Mouse (Mus musculus): ENCODE results near the gene Olfr76. TPM values are rescaled to one million over a fixed set of nuclear protein-coding genes. Genes with fewer than 3 reads are reported as not detected.
"Not testable (repeated sequence)": the region's sequence is repeated elsewhere in the genome, so short reads cannot be mapped to it uniquely, and the experiment has no call there.

Gene Olfr76
- not detected in 2 replicates for polyA plus RNA-seq (2016; fragmentation: Nextera tagmentation; extraction: Ambion mirVana)

DNA sequence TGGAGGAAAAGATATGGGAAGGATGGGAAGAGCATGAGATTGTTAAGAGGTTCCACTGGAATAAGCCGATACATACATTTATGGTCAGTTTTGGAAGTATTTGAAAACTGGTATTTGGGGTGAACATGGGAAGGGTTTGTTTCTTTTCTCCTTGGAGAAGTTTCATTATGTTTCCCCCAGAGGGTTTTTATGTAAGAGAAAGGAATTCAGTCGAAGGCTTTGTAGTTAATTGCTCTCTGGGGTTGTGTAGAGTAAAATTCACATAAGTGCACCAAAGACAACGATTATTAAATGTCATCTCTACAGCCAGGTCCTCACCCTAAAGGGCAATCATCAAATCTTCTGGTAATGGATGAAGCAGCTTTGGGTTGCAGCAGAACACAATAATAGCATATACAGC lies at the start of gene Olfr76:
Gene Olfr76 (minus strand): TSS at position 101 of the 400 bp plus-strand sequence.
- H3K4me3 ChIP-seq (replicated peaks), result no peak within 1 kb of the TSS
- H3K4me2 ChIP-seq, result no peak within 1 kb of the TSS
- H3K27ac ChIP-seq, result no peak within 1 kb of the TSS
- no peaks in the 10 kb centered on the region for H3K4me1 ChIP-seq (replicated peaks)
- WGBS, result 76% methylated on average over 3 of the region's 3 CpGs
- no peaks in the 10 kb centered on the region for H3K27me3 ChIP-seq
- H3K9me3 ChIP-seq, result no peaks in the 10 kb centered on the region
- H3K36me3 ChIP-seq, result no peaks in the 10 kb centered on the region
- ATAC-seq (ENCODE audit: insufficient number of reproducible peaks, insufficient read depth, low FRiP score, low TSS enrichment, low read depth), result no peak
- no peak within 1 kb of the TSS for H3K9ac ChIP-seq (replicated peaks)

DNA sequence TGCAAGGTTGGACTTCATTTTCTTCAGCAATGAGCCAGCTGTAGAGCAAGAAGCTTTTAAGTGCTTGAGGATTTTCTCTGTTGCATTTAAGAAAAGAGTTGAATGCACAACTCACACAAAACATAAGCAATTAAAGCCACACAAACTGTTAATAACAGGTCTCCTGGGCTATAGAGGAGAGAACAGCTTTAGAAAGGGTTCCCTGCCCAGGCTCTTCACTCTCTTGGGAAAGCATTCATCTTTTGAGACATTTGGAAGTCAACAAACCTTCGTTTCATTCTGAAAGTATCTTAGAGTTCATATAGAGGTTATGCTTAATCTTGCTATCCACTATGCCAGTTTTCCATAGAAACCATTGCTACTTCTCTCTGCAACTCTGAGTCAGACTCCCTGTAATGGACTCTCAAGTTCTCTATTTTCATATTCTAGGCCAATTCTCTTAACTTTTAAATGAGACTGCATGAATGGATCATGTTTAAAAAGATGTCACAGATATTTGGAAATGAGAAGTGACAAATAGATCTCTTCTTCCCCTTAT lies 47.1 kb upstream of the Olfr76 start, which contains the start of gene Olfr1555-ps1:
Gene Olfr1555-ps1 (minus strand): TSS at position 51 of the 538 bp plus-strand sequence.
- not testable (repeated sequence) for H3K4me3 ChIP-seq (replicated peaks); H3K4me2 ChIP-seq; H3K4me1 ChIP-seq (replicated peaks); H3K9me3 ChIP-seq; H3K27me3 ChIP-seq; H3K9ac ChIP-seq (replicated peaks); H3K36me3 ChIP-seq; H3K27ac ChIP-seq; ATAC-seq (ENCODE audit: insufficient number of reproducible peaks, insufficient read depth, low FRiP score, low TSS enrichment, low read depth)
- WGBS, result 54% methylated on average over 1 of the region's 1 CpGs

DNA sequence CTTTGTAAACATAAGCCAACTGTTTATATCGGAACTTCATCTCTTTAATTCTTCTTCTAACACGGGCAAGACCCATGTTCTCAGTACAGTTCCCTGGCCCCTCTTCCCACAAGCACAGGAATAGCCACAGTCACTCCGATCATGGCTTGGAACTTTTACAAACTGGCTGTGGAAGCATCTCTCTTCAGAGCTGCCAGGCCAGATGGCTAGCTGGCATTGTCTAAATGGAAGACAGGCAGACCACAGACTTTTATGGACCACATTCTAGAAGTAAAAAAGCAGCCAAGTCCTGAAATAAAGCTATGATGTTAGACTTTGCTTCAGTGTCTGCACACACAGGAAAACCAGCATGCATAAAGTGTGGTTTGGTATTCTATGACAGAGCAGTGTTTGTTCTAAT lies 22.4 kb upstream of the Olfr76 start:
- no peak overlapping the region for H3K27ac ChIP-seq
- H3K9ac ChIP-seq (replicated peaks), result no peak overlapping the region
- 84% methylated on average over 3 of the region's 3 CpGs for WGBS
- no peak for ATAC-seq (ENCODE audit: insufficient number of reproducible peaks, insufficient read depth, low FRiP score, low TSS enrichment, low read depth)
- no peaks in the 10 kb centered on the region for H3K4me1 ChIP-seq (replicated peaks)
- no peaks in the 10 kb centered on the region for H3K27me3 ChIP-seq
- no peak overlapping the region for H3K4me2 ChIP-seq
- no peaks in the 10 kb centered on the region for H3K36me3 ChIP-seq
- H3K9me3 ChIP-seq, result no peaks in the 10 kb centered on the region
- H3K4me3 ChIP-seq (replicated peaks), result no peak overlapping the region

DNA sequence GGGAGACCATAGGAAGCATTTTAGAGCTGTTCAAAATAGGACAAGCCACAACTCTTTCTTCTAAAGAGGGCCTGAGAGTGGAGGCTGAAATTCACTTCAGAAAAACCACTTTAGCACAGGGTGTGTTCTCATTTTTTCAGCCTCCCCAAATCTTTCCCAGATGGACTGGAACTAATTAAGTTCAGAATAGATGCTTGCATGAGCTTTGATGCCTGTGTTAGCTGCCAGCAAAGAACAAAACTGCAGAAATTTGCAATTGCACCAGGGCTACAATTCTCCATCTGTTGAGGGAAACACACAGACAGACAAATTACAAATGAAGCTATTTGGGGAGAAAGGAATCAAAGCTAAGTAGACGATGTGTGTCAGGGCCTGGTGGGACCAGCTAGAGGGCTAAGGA lies 20.4 kb upstream of the Olfr76 start:
- H3K4me3 ChIP-seq (replicated peaks), result no peak overlapping the region
- H3K4me1 ChIP-seq (replicated peaks), result no peaks in the 10 kb centered on the region
- no peaks in the 10 kb centered on the region for H3K36me3 ChIP-seq
- no peaks in the 10 kb centered on the region for H3K9me3 ChIP-seq
- H3K27ac ChIP-seq, result no peak overlapping the region
- 0% methylated on average over 1 of the region's 1 CpGs for WGBS
- no peaks in the 10 kb centered on the region for H3K27me3 ChIP-seq
- no peak for ATAC-seq (ENCODE audit: insufficient number of reproducible peaks, insufficient read depth, low FRiP score, low TSS enrichment, low read depth)
- H3K4me2 ChIP-seq, result no peak overlapping the region
- H3K9ac ChIP-seq (replicated peaks), result no peak overlapping the region

DNA sequence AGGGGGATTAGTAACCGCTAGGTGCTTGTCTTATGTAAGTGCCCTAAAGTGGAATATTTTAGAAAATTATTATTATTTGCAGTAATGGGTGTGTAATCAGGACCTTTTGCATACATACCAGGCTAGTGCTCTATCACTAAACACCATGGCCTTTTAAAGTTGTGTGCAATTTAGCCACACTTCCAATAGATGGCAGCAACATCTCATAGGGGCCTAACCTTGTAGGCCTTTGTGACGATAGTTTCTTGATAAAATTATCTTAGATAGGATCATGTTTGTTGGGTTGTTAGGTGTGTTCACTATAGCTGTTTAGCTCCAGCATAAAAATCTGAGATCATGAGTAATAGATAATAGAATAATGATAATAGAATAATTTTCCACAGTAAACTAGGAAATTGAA lies 11.3 kb upstream of the Olfr76 start:
- no peaks in the 10 kb centered on the region for H3K36me3 ChIP-seq
- H3K27ac ChIP-seq, result no peak overlapping the region
- no peaks in the 10 kb centered on the region for H3K9me3 ChIP-seq
- no peaks in the 10 kb centered on the region for H3K4me1 ChIP-seq (replicated peaks)
- H3K9ac ChIP-seq (replicated peaks), result no peak overlapping the region
- no peak overlapping the region for H3K4me3 ChIP-seq (replicated peaks)
- WGBS, result 32% methylated on average over 2 of the region's 2 CpGs
- H3K27me3 ChIP-seq, result no peaks in the 10 kb centered on the region
- no peak for ATAC-seq (ENCODE audit: insufficient number of reproducible peaks, insufficient read depth, low FRiP score, low TSS enrichment, low read depth)
- H3K4me2 ChIP-seq, result no peak overlapping the region

DNA sequence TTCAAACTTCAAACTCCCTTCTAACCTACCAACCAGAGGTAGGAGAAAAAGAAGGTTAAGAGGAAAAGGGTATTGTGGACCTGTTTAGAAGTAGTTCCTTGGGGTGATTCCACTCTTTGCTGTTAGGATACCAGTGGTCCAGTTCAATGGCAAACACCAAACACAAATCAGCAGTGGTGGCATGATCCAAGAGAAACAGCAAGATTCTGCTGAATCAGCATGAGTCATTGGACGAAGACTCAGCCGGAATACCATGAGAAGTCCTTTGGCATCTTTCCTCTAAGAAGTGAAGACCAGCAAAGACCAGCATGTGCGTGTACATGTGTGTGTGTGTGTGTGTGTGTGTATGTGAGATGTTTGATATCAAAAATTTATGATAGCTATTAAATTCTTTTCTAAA lies 6.5 kb downstream of the Olfr76 start:
- no peak overlapping the region for H3K9ac ChIP-seq (replicated peaks)
- WGBS, result 93% methylated on average over 3 of the region's 3 CpGs

DNA sequence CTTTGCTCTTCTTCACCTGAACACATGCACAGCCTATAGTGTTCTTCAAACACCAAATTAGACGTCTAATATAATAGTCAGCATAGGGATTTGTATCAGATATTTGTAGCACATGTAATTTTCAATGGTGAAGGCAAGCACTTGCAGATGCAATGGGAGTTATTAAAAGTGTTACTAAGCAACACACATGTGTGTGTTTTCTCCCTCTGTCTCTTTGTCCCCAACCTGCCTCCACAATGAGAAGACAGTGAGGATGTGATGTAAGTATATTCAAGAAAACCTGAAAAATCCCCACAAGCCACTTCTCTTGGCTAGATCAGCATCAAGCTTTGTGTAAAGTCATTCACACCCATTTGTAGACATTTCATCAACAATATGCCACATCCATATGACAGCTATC lies 7.2 kb downstream of the Olfr76 start, which contains the start of gene Olfr1428:
Gene Olfr1428 (minus strand): TSS at position 101 of the 400 bp plus-strand sequence.
- Histone ChIP-seq H3K36me3 (no peaks in the 10 kb centered on the region), H3K4me1 (replicated peaks) (no peaks in the 10 kb centered on the region), H3K27ac (no peak within 1 kb of the TSS), H3K4me2 (no peak within 1 kb of the TSS), H3K4me3 (replicated peaks) (no peak within 1 kb of the TSS), H3K9ac (replicated peaks) (no peak within 1 kb of the TSS), H3K27me3 (no peaks in the 10 kb centered on the region), H3K9me3 (no peaks in the 10 kb centered on the region)
- WGBS, result 82% methylated on average over 1 of the region's 1 CpGs
- no peak for ATAC-seq (ENCODE audit: insufficient number of reproducible peaks, insufficient read depth, low FRiP score, low TSS enrichment, low read depth)

More for the DNA sequence above, 6.5 kb downstream of the Olfr76 start:
- no peaks in the 10 kb centered on the region for H3K9me3 ChIP-seq
- no peaks in the 10 kb centered on the region for H3K27me3 ChIP-seq
- H3K4me1 ChIP-seq (replicated peaks), result no peaks in the 10 kb centered on the region
- H3K27ac ChIP-seq, result no peak overlapping the region
- ATAC-seq (ENCODE audit: insufficient number of reproducible peaks, insufficient read depth, low FRiP score, low TSS enrichment, low read depth), result no peak
- no peaks in the 10 kb centered on the region for H3K36me3 ChIP-seq
- no peak overlapping the region for H3K4me3 ChIP-seq (replicated peaks)
- H3K4me2 ChIP-seq, result no peak overlapping the region

DNA sequence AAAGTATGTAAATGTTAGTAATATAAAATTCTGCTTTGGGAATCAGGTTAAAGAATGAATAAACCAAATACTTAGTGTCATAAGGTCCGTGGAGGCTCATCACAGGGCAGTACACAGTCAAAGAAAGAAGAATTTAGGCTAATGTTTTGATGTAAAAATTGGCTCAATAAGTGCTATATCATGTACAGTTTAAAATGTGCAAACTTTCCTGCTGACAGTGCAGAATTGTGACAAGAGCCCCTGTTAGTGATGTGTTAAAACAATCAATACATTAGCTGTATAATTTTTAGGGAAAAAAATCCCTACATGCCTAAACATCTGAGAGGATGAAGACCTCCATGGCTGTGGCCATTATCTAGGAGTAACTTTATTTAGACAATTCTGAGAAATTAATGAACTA lies 9.2 kb downstream of the Olfr76 start:
- Histone ChIP-seq H3K4me3 (replicated peaks) (no peak overlapping the region), H3K27me3 (no peaks in the 10 kb centered on the region), H3K27ac (no peak overlapping the region), H3K9me3 (no peaks in the 10 kb centered on the region), H3K4me1 (replicated peaks) (no peaks in the 10 kb centered on the region), H3K4me2 (no peak overlapping the region), H3K9ac (replicated peaks) (no peak overlapping the region), H3K36me3 (no peaks in the 10 kb centered on the region)
- ATAC-seq (ENCODE audit: insufficient number of reproducible peaks, insufficient read depth, low FRiP score, low TSS enrichment, low read depth), result no peak
- 45% methylated on average over 1 of the region's 1 CpGs for WGBS

DNA sequence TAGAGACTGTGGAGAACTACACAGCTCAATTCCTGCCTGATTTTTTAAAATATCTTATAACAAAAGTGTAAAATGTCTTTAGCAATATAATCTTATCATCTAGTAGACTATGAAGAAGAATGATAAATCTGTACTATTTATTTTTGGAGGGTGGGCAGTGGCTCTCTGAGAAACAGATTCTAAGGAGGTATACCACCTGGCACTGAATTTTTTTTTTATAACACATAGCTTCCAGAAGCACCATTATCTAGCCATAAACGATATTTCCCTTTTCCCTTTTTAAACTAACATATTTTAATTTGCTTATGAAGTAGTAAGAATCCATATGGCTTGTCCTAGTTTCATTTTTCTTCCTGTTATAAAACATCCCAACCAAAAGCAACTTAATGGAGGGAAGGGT lies 18.5 kb downstream of the Olfr76 start:
- H3K36me3 ChIP-seq, result no peaks in the 10 kb centered on the region
- no peak overlapping the region for H3K4me2 ChIP-seq
- no peaks in the 10 kb centered on the region for H3K27me3 ChIP-seq
- H3K4me3 ChIP-seq (replicated peaks), result no peak overlapping the region
- ATAC-seq (ENCODE audit: insufficient number of reproducible peaks, insufficient read depth, low FRiP score, low TSS enrichment, low read depth), result no peak
- no peak overlapping the region for H3K27ac ChIP-seq
- H3K9me3 ChIP-seq, result no peaks in the 10 kb centered on the region
- no peaks in the 10 kb centered on the region for H3K4me1 ChIP-seq (replicated peaks)
- 48% methylated on average over 1 of the region's 1 CpGs for WGBS
- H3K9ac ChIP-seq (replicated peaks), result no peak overlapping the region

DNA sequence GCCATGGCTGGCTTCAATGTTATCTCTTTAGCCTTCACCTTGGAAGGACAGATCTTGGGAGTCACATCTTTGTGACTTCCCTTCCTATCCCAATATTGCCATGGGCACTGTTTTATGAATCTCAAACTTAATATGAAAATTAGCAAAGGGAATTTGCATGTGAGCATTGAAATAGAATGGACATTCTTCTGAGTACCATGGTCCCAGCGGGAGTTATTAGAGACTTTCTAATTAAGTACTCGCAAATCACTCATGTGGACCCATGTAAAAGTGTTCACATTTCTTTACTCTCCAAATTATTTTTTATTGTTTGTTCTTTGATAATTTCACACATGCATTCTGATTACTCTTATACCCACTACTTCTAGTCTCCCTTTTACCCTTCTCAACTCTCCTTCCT lies 19.8 kb downstream of the Olfr76 start, which contains the start of gene Olfr1427:
Gene Olfr1427 (minus strand): TSS at position 101 of the 400 bp plus-strand sequence.
- no peaks in the 10 kb centered on the region for H3K4me1 ChIP-seq (replicated peaks)
- H3K9ac ChIP-seq (replicated peaks), result no peak within 1 kb of the TSS
- no peaks in the 10 kb centered on the region for H3K27me3 ChIP-seq
- H3K27ac ChIP-seq, result no peak within 1 kb of the TSS
- no peak within 1 kb of the TSS for H3K4me2 ChIP-seq
- H3K9me3 ChIP-seq, result no peaks in the 10 kb centered on the region
- no peak for ATAC-seq (ENCODE audit: insufficient number of reproducible peaks, insufficient read depth, low FRiP score, low TSS enrichment, low read depth)
- no peak within 1 kb of the TSS for H3K4me3 ChIP-seq (replicated peaks)
- H3K36me3 ChIP-seq, result no peaks in the 10 kb centered on the region
- WGBS, result 92% methylated on average over 2 of the region's 2 CpGs

DNA sequence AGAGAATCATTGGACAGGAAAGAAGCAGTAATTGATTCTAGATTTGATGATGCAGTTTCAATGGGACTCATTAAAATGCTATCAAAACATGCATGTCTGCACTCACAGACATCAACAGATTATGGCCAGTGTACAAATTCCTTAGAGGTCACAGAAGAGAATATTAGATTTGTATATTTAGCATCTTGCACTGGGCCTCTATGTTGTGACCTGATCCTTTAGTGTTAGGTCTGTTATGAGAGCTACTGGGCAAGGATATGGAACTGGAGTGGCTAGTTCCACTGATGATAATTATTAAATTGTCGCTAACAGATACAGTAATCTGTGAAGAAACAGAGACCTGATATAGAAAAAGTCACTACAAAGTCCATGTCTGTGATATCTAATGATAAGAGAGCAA lies 31.1 kb downstream of the Olfr76 start, which contains the start of gene Olfr1426:
Gene Olfr1426 (minus strand): TSS at position 101 of the 400 bp plus-strand sequence.
- Histone ChIP-seq H3K4me1 (replicated peaks) (no peaks in the 10 kb centered on the region), H3K36me3 (no peaks in the 10 kb centered on the region), H3K9me3 (no peaks in the 10 kb centered on the region), H3K4me2 (no peak within 1 kb of the TSS), H3K4me3 (replicated peaks) (no peak within 1 kb of the TSS), H3K27ac (no peak within 1 kb of the TSS), H3K9ac (replicated peaks) (no peak within 1 kb of the TSS), H3K27me3 (no peaks in the 10 kb centered on the region)
- no peak for ATAC-seq (ENCODE audit: insufficient number of reproducible peaks, insufficient read depth, low FRiP score, low TSS enrichment, low read depth)
- WGBS, result 86% methylated on average over 1 of the region's 1 CpGs

DNA sequence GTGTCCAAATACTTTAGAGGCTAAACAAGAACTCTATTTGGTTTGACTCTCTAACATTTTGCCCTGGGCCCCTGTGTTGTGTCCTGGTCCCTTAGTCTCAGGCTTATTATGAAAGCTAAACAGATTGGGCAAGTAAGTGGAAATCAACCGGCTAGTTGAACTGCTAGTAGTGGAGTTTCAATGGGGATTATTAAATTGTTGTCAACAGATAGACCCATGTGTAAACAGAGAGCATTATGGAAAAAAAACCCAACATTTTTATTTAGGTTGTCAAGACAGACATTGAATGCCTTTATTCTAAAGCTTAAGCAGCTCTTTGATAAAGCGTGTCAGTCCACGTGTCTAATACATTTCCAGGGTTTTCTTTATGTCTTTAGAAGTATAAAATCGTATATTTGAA lies 45.4 kb downstream of the Olfr76 start, which contains the start of gene Olfr1425:
Gene Olfr1425 (minus strand): TSS at position 101 of the 400 bp plus-strand sequence.
- not testable (repeated sequence) for H3K4me1 ChIP-seq (replicated peaks); ATAC-seq (ENCODE audit: insufficient number of reproducible peaks, insufficient read depth, low FRiP score, low TSS enrichment, low read depth); H3K4me3 ChIP-seq (replicated peaks); H3K4me2 ChIP-seq; H3K27me3 ChIP-seq; H3K27ac ChIP-seq; H3K9me3 ChIP-seq; H3K36me3 ChIP-seq; H3K9ac ChIP-seq (replicated peaks)
- WGBS, result 87% methylated on average over 4 of the region's 4 CpGs

All from limb, embryonic 12.5 days (tissue).